Mouse (Mus musculus) embryonic fibroblast, embryonic 13.5 days (primary cell): Measurements from ENCODE around the gene Gm43518.

Experiments used
- CTCF ChIP-seq: IDR thresholded peaks from 2 replicates; pipeline ENCODE4 v1.5.1; 2011; ENCODE audit warnings: mild to moderate bottlenecking, control low read depth, low read length, moderate library complexity, borderline replicate concordance; ENCODE audit not compliant: insufficient read depth
- POLR2A ChIP-seq: IDR thresholded peaks from 2 replicates; pipeline ENCODE4 v1.6.1; 2011; ENCODE audit warnings: low read depth, mild to moderate bottlenecking, control low read depth, low read length, moderate library complexity

DNA sequence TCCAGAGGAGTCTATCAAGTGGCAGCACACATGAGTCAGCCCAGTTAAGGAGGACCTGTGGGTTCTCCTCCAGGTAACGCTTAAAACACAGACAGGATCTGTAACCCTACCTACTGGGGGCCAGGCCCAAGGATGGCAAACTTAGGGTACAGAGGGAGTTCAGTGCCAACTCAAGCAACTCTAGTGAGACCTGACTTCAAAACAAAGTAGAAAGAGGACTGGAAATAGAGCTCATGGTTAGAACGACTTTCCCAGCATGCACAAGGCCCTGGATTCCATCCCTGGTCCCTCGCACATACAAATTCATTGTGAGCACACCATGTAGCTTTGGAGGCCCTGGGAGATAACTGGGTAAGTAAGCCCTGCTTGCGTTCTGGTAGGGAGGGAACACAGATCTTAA is 43.4 kb downstream of the Gm43518 start:
- TF ChIP-seq CTCF = no peak
- TF ChIP-seq POLR2A = no peak
